Mouse (Mus musculus): Measurements from ENCODE around the gene Vmn1r210.
"Not testable (repeated sequence)": the region's sequence is repeated elsewhere in the genome, so short reads cannot be mapped to it uniquely, and the experiment has no call there.

DNA sequence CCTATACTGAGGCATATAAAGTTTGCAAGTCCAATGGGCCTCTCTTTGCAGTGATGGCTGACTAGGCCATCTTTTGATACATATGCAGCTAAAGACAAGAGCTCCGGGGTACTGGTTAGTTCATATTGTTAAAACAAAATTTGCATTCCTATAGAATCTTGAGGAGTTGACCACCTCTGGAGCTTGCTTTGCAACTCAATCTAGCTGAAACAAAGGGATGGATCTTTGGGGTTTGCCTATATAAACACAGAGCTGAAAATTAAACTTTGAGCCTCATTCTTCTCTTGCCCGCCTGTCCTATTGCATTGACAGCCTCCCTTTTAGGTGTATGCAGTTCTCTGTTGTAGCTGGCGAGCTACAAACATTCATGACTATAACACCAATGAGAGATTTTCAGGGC, 13.2 kb upstream of the Vmn1r210 start:
- TF ChIP-seq CTCF, EP300 (IDR thresholded peaks at IDR 0.05; ENCODE audit: low read depth): not testable (repeated sequence)

All from heart, postnatal 0 days (tissue).